Mouse (Mus musculus): ENCODE measurements around the gene B4galnt2. TPM values are rescaled to one million over a fixed set of nuclear protein-coding genes. Genes with fewer than 3 reads are reported as not detected.

B4galnt2 gene
- polyA plus RNA-seq, 1 experiment from 2014 or later, result not detected

GRCm38 (mm10) chr11:95827464-95828085 is 87.1 kb downstream of the B4galnt2 start:
- WGBS, result 24% methylated on average over 3 of the region's 3 CpGs
- no peak overlapping the region for H3K4me2 ChIP-seq
- no peaks in the 10 kb centered on the region for H3K9me3 ChIP-seq
- peaks cover 28% of the 10 kb centered on the region for H3K4me1 ChIP-seq (replicated peaks)
- no peak overlapping the region for H3K4me3 ChIP-seq
- no peak overlapping the region for H3K27ac ChIP-seq
- ATAC-seq (ENCODE audit: low FRiP score), result no peak
- no peaks in the 10 kb centered on the region for H3K36me3 ChIP-seq
- 0 out of 2 replicates have a peak overlapping the region, but pooled peaks have one; percentile 8 for H3K9ac ChIP-seq
- peaks cover 91% of the 10 kb centered on the region for H3K27me3 ChIP-seq

DNA sequence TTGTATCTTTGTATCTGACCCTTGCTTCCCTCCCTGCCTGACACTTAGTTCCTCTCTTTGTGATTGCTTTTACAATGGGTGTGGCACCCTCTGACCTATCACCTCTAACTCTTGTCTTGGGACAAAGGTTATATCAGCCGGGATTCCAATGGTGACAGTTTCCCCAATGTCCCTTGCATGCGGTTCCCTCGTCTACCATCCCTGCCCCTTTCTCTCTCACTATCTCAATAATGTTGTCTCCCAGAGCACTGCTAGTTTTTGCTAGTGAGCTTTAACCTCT is 87.6 kb downstream of the B4galnt2 start:
- WGBS, result 14% methylated on average over 3 of the region's 3 CpGs
- H3K4me2 ChIP-seq, result no peak overlapping the region
- peaks cover 28% of the 10 kb centered on the region for H3K4me1 ChIP-seq (replicated peaks)
- H3K27ac ChIP-seq, result no peak overlapping the region
- peaks cover 89% of the 10 kb centered on the region for H3K27me3 ChIP-seq
- H3K9me3 ChIP-seq, result no peaks in the 10 kb centered on the region
- H3K36me3 ChIP-seq, result no peaks in the 10 kb centered on the region
- no peak overlapping the region for H3K4me3 ChIP-seq
- no peak overlapping the region for H3K9ac ChIP-seq
- no peak for ATAC-seq (ENCODE audit: low FRiP score)

GRCm38 (mm10) chr11:95826317-95827167 is 88.1 kb downstream of the B4galnt2 start:
- H3K9ac ChIP-seq, result no peak overlapping the region; the same call in 1 of the 2 replicates
- no peak overlapping the region for H3K4me3 ChIP-seq
- H3K4me1 ChIP-seq (replicated peaks), result peaks cover 28% of the 10 kb centered on the region
- 60% methylated on average over 6 of the region's 6 CpGs for WGBS
- H3K27me3 ChIP-seq, result peaks cover 89% of the 10 kb centered on the region
- no peaks in the 10 kb centered on the region for H3K9me3 ChIP-seq
- H3K4me2 ChIP-seq, result no peak overlapping the region
- no peak for ATAC-seq (ENCODE audit: low FRiP score)
- no peak overlapping the region for H3K27ac ChIP-seq
- H3K36me3 ChIP-seq, result no peaks in the 10 kb centered on the region

DNA sequence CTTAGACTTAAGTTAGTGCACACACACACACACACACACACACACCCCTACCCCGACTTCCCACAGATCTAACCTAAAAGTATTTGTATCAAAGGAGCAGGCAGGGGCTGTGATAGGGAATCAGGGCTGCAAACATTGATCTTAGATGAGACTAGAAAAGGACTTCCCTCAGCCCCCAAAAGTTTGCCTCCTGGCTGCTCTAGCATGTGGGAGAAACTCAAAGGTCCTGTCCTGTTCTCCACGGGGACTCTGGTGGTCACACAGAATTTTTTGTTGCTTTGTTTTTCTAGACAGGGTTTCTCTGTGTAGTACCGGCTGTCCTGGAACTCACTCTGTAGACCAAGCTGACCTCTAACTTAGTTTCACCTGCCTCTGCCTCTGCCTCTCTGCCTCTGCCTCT is 89.1 kb downstream of the B4galnt2 start:
- no peak overlapping the region for H3K9ac ChIP-seq
- 56% methylated on average over 3 of the region's 3 CpGs for WGBS
- H3K27me3 ChIP-seq, result peaks cover 82% of the 10 kb centered on the region
- no peak for ATAC-seq (ENCODE audit: low FRiP score)
- H3K36me3 ChIP-seq, result no peaks in the 10 kb centered on the region
- no peak overlapping the region for H3K27ac ChIP-seq
- H3K4me1 ChIP-seq (replicated peaks), result peaks cover 19% of the 10 kb centered on the region
- 0 out of 2 replicates have a peak overlapping the region, but pooled peaks have one; percentile 98 for H3K4me2 ChIP-seq
- H3K4me3 ChIP-seq, result no peak overlapping the region
- H3K9me3 ChIP-seq, result no peaks in the 10 kb centered on the region

DNA sequence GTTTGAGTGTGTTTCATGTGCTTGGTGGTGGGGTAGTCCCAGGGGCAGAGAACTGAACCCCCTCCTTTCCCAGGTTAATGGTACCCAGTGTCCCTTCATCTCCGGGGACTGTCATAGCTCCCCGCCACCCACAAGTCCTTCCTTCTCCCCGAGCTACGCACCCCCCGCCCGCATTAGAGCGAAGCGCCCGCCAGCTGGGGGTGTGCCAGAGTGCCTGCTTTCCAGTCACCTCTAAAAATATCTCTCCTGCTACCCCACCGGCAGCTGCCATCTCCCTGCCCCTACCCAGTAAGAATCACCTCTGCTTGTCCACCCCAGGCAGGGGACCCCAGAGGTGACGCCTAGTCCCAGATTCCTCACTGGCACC is 89.8 kb downstream of the B4galnt2 start:
- Histone ChIP-seq H3K27me3 (peaks cover 75% of the 10 kb centered on the region), H3K36me3 (no peaks in the 10 kb centered on the region), H3K27ac (no peak overlapping the region), H3K4me2 (peak overlapping the region; percentile 98), H3K4me3 (peak overlapping the region; percentile 69), H3K9me3 (no peaks in the 10 kb centered on the region), H3K4me1 (replicated peaks) (peaks cover 11% of the 10 kb centered on the region), H3K9ac (peak overlapping the region; percentile 80)
- WGBS, result 1% methylated on average over 3 of the region's 11 CpGs
- ATAC-seq (ENCODE audit: low FRiP score), result peak; percentile 65; the same call in 1 of the 2 replicates

DNA sequence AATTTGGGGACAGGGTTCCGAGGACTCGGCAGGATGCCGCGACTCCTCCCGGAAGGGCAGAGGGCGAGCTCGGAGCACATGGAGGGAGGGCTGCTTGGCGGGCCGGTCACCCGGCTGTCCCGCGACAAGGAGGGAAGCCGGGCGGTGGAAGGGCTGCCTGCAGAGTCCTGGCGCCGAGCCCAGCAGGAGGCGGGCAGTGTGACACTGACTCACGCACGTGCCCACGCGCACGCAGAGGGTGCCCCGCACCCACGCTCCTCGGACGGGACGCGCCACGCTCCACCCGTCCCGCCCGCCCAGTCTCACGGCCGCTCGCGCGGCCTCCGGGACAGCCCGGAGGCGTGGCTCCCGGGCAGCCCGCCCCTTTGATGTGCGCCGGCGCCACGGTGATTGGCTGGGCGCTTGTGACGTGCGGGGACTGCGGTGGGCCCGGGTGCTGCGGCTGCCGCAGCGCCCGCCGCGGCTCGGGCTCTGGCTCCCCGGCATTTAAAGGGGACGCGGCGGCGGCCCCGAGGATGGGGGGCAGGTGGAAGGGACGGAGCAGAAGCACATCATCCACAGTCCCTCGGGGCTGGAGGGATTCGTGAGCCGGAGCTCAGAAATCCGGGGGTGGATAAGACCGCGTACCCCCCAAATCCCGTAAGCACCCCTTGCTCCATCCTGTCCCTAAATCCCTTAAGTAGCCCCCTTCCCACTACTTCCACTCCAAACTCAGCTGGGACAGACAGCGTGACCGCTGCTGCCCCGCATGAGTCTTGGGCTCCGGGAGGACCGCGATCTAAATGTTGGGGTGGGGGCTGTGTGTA is 90.4 kb downstream of the B4galnt2 start, which contains the start of gene Phospho1:
Gene Phospho1, plus strand, starts transcription at position 429 of the 806 bp plus-strand sequence.
- 0% methylated on average over 52 of the region's 78 CpGs for WGBS
- ATAC-seq (ENCODE audit: low FRiP score), result peak; percentile 97
- peak within 1 kb of the TSS; percentile 98 for H3K4me2 ChIP-seq

GRCm38 (mm10) chr11:95822437-95822836 is 92.3 kb downstream of the B4galnt2 start:
- ATAC-seq (ENCODE audit: low FRiP score), result no peak
- no peaks in the 10 kb centered on the region for H3K36me3 ChIP-seq
- 98% methylated on average over 4 of the region's 4 CpGs for WGBS
- no peak overlapping the region for H3K4me2 ChIP-seq
- H3K9me3 ChIP-seq, result no peaks in the 10 kb centered on the region
- peaks cover 51% of the 10 kb centered on the region for H3K27me3 ChIP-seq
- no peak overlapping the region for H3K4me3 ChIP-seq
- peaks cover 11% of the 10 kb centered on the region for H3K4me1 ChIP-seq (replicated peaks)
- no peak overlapping the region for H3K9ac ChIP-seq
- no peak overlapping the region for H3K27ac ChIP-seq

More for the DNA sequence above, 90.4 kb downstream of the B4galnt2 start, which contains the start of gene Phospho1:
- H3K27ac ChIP-seq, result no peak within 1 kb of the TSS; the same call in 1 of the 2 replicates
- H3K27me3 ChIP-seq, result peaks cover 69% of the 10 kb centered on the region
- peak within 1 kb of the TSS; percentile 80 for H3K9ac ChIP-seq
- H3K9me3 ChIP-seq, result no peaks in the 10 kb centered on the region
- peaks cover 11% of the 10 kb centered on the region for H3K4me1 ChIP-seq (replicated peaks)
- H3K36me3 ChIP-seq, result no peaks in the 10 kb centered on the region
- H3K4me3 ChIP-seq, result peak within 1 kb of the TSS; percentile 69

GRCm38 (mm10) chr11:95821511-95821910 is 93.2 kb downstream of the B4galnt2 start:
- Histone ChIP-seq H3K9ac (no peak overlapping the region), H3K27ac (no peak overlapping the region), H3K4me2 (no peak overlapping the region), H3K36me3 (no peaks in the 10 kb centered on the region), H3K9me3 (no peaks in the 10 kb centered on the region), H3K4me1 (replicated peaks) (peaks cover 11% of the 10 kb centered on the region), H3K4me3 (no peak overlapping the region), H3K27me3 (peaks cover 42% of the 10 kb centered on the region)
- WGBS, result 91% methylated on average over 3 of the region's 3 CpGs
- ATAC-seq (ENCODE audit: low FRiP score), result no peak

DNA sequence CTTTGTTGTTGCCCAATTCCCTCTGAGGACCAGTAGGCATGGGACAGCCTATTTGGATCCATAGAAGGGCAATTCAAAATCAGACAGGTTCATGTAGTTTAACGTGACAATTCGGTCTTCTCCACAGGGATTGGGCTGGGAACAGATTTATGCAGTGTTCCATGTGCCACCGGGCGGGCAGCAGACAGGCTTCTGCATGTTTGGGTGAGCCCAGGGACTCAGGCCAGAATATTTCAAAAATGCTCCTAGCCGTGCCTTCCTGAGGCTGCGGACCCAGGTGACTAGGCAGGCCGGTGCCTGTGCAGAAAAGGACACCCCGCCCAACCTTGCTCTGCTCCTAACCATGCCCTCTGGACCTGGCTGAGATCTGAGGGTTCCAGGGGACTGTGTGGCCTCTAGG is 95.6 kb downstream of the B4galnt2 start:
- Histone ChIP-seq H3K4me2 (no peak overlapping the region), H3K9ac (no peak overlapping the region), H3K27ac (no peak overlapping the region), H3K4me1 (replicated peaks) (peaks cover 3% of the 10 kb centered on the region), H3K4me3 (no peak overlapping the region), H3K9me3 (no peaks in the 10 kb centered on the region), H3K36me3 (no peaks in the 10 kb centered on the region), H3K27me3 (peaks cover 23% of the 10 kb centered on the region)
- no peak for ATAC-seq (ENCODE audit: low FRiP score)
- WGBS, result 90% methylated on average over 8 of the region's 8 CpGs

Small RNA genes lying within 50 kb of the gene (microRNA-seq; reads per million reads assigned to microRNA genes)
- gene Mir3063, result 0.70 reads per million

Other genes starting within 250 kb of the B4galnt2 start
- gene Phb, start 247.9 kb downstream of the B4galnt2 start, polyA plus RNA-seq (2015; fragmentation: Nextera tagmentation; extraction: Ambion mirVana), result 175 and 186 TPM in 2 replicates
- gene Zfp652, start 202.2 kb downstream of the B4galnt2 start, polyA plus RNA-seq (2015; fragmentation: Nextera tagmentation; extraction: Ambion mirVana), result 31.0 and 32.8 TPM in 2 replicates
- 1.6 and 1.8 TPM in 2 replicates for gene B130006D01Rik, start 191.3 kb downstream of the B4galnt2 start, polyA plus RNA-seq (2015; fragmentation: Nextera tagmentation; extraction: Ambion mirVana)
- 0.39 TPM in 1 of 2 replicates, not detected in the other for gene Phospho1, start 90.4 kb downstream of the B4galnt2 start, polyA plus RNA-seq (2015; fragmentation: Nextera tagmentation; extraction: Ambion mirVana)
- 4.1 and 4.8 TPM in 2 replicates for gene Gngt2, start 77.7 kb downstream of the B4galnt2 start, polyA plus RNA-seq (2015; fragmentation: Nextera tagmentation; extraction: Ambion mirVana)
- 2.1 and 2.4 TPM in 2 replicates for gene Abi3, start 72.4 kb downstream of the B4galnt2 start, polyA plus RNA-seq (2015; fragmentation: Nextera tagmentation; extraction: Ambion mirVana)
- 22.8 and 23.1 TPM in 2 replicates for gene Igf2bp1, start 91.0 kb upstream of the B4galnt2 start, polyA plus RNA-seq (2015; fragmentation: Nextera tagmentation; extraction: Ambion mirVana)
- not detected in 2 replicates for gene Gip, start 109.7 kb upstream of the B4galnt2 start, polyA plus RNA-seq (2015; fragmentation: Nextera tagmentation; extraction: Ambion mirVana)
- 138 and 141 TPM in 2 replicates for gene Snf8, start 120.0 kb upstream of the B4galnt2 start, polyA plus RNA-seq (2015; fragmentation: Nextera tagmentation; extraction: Ambion mirVana)
- 31.0 and 31.7 TPM in 2 replicates for gene Ube2z, start 150.5 kb upstream of the B4galnt2 start, polyA plus RNA-seq (2015; fragmentation: Nextera tagmentation; extraction: Ambion mirVana)
- gene Atp5g1, start 160.8 kb upstream of the B4galnt2 start, polyA plus RNA-seq (2015; fragmentation: Nextera tagmentation; extraction: Ambion mirVana), result 530 and 549 TPM in 2 replicates
- gene Calcoco2, start 197.1 kb upstream of the B4galnt2 start, polyA plus RNA-seq (2015; fragmentation: Nextera tagmentation; extraction: Ambion mirVana), result not detected in 2 replicates
- gene Ttll6, start 218.9 kb upstream of the B4galnt2 start, polyA plus RNA-seq (2015; fragmentation: Nextera tagmentation; extraction: Ambion mirVana), result 0.22 and 0.26 TPM in 2 replicates

Data from hindbrain, embryonic 13.5 days (tissue).